Mouse (Mus musculus) midbrain, embryonic 10.5 days (tissue): ENCODE data around the gene E130308A19Rik. TPM values are rescaled to one million over a fixed set of nuclear protein-coding genes. Genes with fewer than 3 reads are reported as not detected.

Experiments
- DNase-seq: peaks from one replicate; pipeline ENCODE4 v3.0.0-alpha.2; 2017; ENCODE audit warnings: low spot score
- H3K27ac ChIP-seq: fragments of 300-500 bp; sonication (generic); replicated peaks from 2 replicates; pipeline ENCODE4 v1.5.1; 2016; ENCODE audit warnings: mild to moderate bottlenecking
- H3K27me3 ChIP-seq: fragments of 300-500 bp; sonication (generic); 2 replicates; pipeline ENCODE4 v1.6.1; 2016; ENCODE audit warnings: low read depth, mild to moderate bottlenecking; ENCODE audit not compliant: poor library complexity, severe bottlenecking
- H3K36me3 ChIP-seq: fragments of 300-500 bp; sonication (generic); 2 replicates; pipeline ENCODE4 v1.6.1; 2016; ENCODE audit warnings: mild to moderate bottlenecking, moderate library complexity
- H3K4me1 ChIP-seq: fragments of 300-500 bp; sonication (generic); 2 replicates; pipeline ENCODE4 v1.6.1; 2016
- H3K4me3 ChIP-seq: fragments of 300-500 bp; sonication (generic); 2 replicates; pipeline ENCODE4 v1.5.1; 2016; ENCODE audit warnings: mild to moderate bottlenecking, moderate library complexity
- H3K9me3 ChIP-seq: fragments of 300-500 bp; sonication (generic); replicated peaks from 2 replicates; pipeline ENCODE4 v1.6.1; 2016; ENCODE audit warnings: mild to moderate bottlenecking
- WGBS: fragments of 180-500 bp; shearing (Covaris S2); methylation state at CpG from one replicate; pipeline ENCODE4 v1.1.7; 2016; 5-methylcytosine and 5-hydroxymethylcytosine counted together
- polyA plus RNA-seq: library from polyadenylated mRNA; unstranded; fragments of >200 nt; fragmentation: Nextera tagmentation; extraction: Ambion mirVana; gene quantifications from 2 replicates; pipeline ENCODE4 v1.2.1, GENCODE M21; 2016

Gene E130308A19Rik
- polyA plus RNA-seq, 1 experiment from 2014 or later, result 51.3 TPM

DNA sequence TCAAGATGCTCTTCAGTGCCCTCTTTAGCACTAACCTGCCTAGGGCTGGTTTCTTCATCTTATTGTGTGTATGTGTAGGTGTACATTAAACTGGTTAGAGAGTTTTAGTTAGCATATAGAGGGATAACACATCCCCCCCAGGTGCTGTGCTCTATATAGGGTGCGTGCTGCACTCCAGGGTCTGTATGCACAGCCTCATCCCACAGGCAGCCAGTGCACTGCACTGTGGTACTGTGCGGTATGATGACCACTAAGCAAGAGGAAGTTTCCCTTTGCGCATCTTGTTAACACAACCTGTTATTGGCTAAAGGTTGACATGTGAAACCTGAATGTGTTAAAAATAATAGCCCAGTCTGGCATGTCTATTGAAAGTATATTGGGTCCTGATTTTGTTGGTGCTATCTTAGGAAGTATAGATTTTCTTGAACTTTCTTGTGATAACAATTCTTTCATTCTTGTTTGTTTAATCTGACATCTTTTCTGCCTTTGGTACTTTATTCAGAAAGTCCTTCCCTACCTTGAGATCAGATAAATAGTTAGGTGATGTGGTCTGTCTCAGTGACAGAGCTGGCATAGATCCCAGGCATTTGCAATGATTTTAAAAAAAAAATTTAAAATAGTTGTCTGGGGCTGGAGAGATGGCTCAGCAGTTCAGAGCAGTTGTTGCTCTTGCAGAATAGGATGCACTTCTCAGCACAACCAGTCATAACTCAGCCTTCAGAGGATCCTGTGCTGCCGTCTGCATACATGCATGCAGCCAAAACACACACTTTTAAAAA, 73.2 kb downstream of the E130308A19Rik start:
- Histone ChIP-seq H3K36me3 (peaks cover 5% of the 10 kb centered on the region; the same call in 1 of the 2 replicates), H3K27me3 (no peaks in the 10 kb centered on the region), H3K4me1 (peaks cover 6% of the 10 kb centered on the region), H3K9me3 (no peaks in the 10 kb centered on the region), H3K27ac (no peak overlapping the region), H3K4me3 (no peak overlapping the region)
- DNase-seq, result no peak
- WGBS, result 89% methylated on average over 4 of the region's 4 CpGs

DNA sequence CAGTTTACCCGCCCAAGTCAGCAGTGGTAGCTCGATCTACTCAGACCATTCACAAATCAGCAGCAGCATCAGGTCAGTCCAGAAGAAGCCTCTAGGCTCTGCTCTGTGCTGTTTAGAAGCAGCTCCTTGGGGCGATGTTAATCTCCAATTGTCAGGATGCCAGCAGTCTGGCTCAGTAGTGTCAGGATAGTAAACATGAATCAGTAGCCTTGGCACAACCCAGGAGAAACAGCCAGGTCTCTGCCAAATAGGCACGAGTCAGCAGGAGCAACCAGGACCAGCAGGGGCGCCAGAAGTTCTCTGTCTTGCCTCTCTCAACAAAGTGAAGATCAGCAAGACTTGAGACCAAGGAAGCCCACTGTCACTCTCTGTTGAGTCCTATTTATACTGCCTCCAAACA, 83.3 kb downstream of the E130308A19Rik start:
- Histone ChIP-seq H3K9me3 (no peaks in the 10 kb centered on the region), H3K4me1 (peaks cover 21% of the 10 kb centered on the region), H3K4me3 (no peak overlapping the region), H3K27me3 (no peaks in the 10 kb centered on the region), H3K27ac (no peak overlapping the region), H3K36me3 (peaks cover 5% of the 10 kb centered on the region; the same call in 1 of the 2 replicates)
- WGBS, result 89% methylated on average over 5 of the region's 5 CpGs
- no peak for DNase-seq

DNA sequence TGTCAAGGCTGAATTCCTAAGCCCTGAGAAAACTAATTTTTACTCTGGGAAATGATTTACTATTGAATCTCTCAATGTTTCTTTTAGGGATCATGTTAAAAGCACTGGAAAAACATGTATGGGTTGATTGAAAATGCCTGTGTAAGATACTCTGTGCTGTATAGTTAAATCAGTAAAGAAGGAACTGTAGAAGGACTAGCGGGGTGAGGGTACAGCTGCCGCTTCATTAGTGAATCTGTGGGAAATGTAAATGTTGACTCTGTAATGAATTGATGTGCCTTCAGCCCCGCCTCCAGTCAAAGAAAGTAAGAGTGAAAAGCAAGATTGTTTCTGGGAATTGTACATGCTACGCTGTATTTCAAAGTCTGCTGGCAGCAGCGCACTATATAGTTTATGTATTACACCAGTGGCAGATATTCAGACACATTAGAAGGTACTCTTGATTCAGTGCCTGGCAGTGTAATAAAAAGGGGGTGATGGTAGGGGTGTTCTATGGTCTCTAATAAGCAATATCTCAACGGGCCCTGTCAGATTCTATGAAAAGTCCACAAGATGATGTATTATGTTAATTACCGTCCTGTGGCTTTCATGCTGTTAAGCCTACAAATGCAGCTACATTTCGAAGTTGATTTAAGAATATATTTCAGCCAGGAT, 84.9 kb downstream of the E130308A19Rik start:
- peaks cover 5% of the 10 kb centered on the region; the same call in 1 of the 2 replicates for H3K36me3 ChIP-seq
- no peaks in the 10 kb centered on the region for H3K9me3 ChIP-seq
- DNase-seq, result no peak
- peaks cover 35% of the 10 kb centered on the region for H3K4me1 ChIP-seq
- H3K27me3 ChIP-seq, result no peaks in the 10 kb centered on the region
- H3K4me3 ChIP-seq, result no peak overlapping the region
- no peak overlapping the region for H3K27ac ChIP-seq
- 92% methylated on average over 8 of the region's 8 CpGs for WGBS

DNA sequence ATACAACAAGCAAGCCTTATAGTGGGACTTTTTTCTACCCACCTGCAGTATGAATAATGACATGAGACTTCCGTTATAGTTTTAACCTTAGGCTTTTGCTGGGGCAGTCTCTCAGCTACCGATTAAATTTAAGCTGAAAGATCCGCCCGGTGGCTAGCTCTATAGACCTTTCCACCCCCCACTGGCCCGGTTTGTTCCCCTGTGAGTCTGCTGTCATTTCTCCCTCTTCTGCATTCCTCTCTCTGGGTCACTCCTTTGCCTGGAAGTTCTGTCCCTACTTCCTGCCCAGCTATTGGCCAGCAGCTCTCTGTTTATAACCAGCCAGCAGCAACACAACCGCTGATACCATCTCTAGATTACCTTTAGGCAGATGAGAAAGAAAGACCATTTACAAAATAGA, 86.4 kb downstream of the E130308A19Rik start:
- 60% methylated on average over 6 of the region's 6 CpGs for WGBS

DNA sequence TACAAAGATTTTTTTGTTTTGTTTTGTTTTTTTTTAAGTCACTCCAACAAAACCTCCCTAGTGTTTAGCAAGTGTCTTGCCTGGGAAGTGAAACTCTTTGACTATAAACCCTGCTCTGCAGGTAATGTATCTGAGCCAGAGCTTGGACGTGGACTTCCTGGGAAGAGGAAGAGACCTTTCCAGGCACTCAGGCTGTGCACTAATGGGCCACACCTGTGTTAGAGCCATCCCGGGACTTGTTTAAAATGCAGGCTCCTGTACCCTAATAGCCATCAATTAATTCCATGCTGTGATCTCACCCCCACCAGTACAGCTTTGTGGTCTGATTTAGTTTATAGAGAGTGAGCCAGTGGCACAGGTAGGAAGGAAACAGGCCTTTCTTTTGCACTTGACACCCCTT, 86.9 kb downstream of the E130308A19Rik start:
- H3K27ac ChIP-seq, result no peak overlapping the region

More for the DNA sequence above, 86.4 kb downstream of the E130308A19Rik start:
- Histone ChIP-seq H3K36me3 (peaks cover 5% of the 10 kb centered on the region; the same call in 1 of the 2 replicates), H3K4me3 (no peak overlapping the region), H3K9me3 (no peaks in the 10 kb centered on the region), H3K27me3 (no peaks in the 10 kb centered on the region), H3K27ac (no peak overlapping the region; the same call in 1 of the 2 replicates), H3K4me1 (peaks cover 50% of the 10 kb centered on the region)
- DNase-seq, result no peak

DNA sequence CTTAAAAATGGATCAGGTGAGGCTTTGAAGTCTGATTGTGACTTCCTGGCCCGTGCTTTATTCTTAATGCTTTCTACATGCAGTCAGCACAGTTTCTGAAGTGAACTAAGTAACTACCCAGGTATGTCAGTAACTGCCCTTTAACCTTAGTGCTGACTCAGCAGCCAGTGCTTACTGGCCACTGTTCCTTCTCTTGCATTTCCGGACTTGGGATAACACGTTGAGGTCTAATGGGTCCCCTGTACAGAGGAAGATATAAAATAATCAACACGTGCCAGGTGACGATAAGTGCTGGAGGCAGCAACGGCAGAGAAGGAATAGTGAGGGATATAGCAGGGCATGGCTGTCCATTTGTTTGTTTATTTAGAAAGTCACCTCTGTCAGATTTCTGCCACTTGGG, 88.5 kb downstream of the E130308A19Rik start:
- peaks cover 58% of the 10 kb centered on the region for H3K4me1 ChIP-seq
- no peaks in the 10 kb centered on the region for H3K27me3 ChIP-seq
- no peaks in the 10 kb centered on the region for H3K9me3 ChIP-seq
- no peak overlapping the region for H3K4me3 ChIP-seq
- H3K36me3 ChIP-seq, result peaks cover 4% of the 10 kb centered on the region
- 87% methylated on average over 6 of the region's 6 CpGs for WGBS
- no peak overlapping the region for H3K27ac ChIP-seq
- no peak for DNase-seq

More for the DNA sequence above, 86.9 kb downstream of the E130308A19Rik start:
- H3K36me3 ChIP-seq, result peaks cover 5% of the 10 kb centered on the region; the same call in 1 of the 2 replicates
- H3K27me3 ChIP-seq, result no peaks in the 10 kb centered on the region
- no peak overlapping the region for H3K4me3 ChIP-seq
- 68% methylated on average over 2 of the region's 2 CpGs for WGBS
- H3K9me3 ChIP-seq, result no peaks in the 10 kb centered on the region
- peaks cover 51% of the 10 kb centered on the region for H3K4me1 ChIP-seq
- no peak for DNase-seq

DNA sequence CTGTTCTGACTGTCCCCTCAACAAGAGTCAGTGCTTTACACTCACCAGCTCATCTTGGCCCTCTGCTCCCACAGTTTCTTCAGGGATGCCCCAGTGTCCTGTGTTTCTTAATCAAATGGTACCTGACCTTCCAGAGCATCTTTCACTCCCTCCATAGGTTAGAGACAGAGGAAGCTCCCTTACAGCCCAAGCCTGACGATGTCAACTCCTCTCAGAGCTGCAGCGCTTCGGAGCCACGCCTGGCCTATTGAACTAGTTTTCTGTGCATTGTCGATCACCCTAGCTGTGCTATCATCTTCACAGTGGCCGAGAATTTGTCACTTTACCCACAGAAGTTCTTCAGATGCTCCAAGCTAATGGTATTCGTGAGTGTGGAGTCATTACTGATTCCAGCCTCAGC, 88.9 kb downstream of the E130308A19Rik start:
- H3K27me3 ChIP-seq, result no peaks in the 10 kb centered on the region
- no peak for DNase-seq
- H3K4me3 ChIP-seq, result no peak overlapping the region
- H3K9me3 ChIP-seq, result no peaks in the 10 kb centered on the region
- peaks cover 9% of the 10 kb centered on the region for H3K36me3 ChIP-seq
- 76% methylated on average over 7 of the region's 7 CpGs for WGBS
- no peak overlapping the region for H3K27ac ChIP-seq
- H3K4me1 ChIP-seq, result peaks cover 61% of the 10 kb centered on the region

DNA sequence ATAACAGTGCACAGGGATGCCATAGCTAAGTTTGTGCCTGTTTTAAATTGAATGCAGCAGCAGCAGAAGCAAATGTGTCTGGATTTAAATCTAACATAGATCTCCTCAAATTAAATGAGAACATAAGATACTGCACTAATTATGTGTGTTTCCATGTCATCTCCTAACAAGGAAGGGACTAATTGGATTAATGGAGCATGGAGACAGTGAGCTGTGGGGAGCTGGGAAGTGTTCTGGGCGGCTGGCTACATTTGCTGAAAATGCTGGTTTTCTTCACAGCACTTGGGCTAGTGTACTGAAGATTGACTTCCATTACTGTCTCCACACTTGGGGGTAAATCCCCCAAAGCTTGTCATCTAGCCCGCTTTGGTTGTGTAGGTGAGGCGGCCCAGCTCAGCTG, 89.5 kb downstream of the E130308A19Rik start:
- H3K36me3 ChIP-seq, result peaks cover 15% of the 10 kb centered on the region
- no peaks in the 10 kb centered on the region for H3K27me3 ChIP-seq
- 72% methylated on average over 3 of the region's 3 CpGs for WGBS
- DNase-seq, result no peak
- peaks cover 61% of the 10 kb centered on the region for H3K4me1 ChIP-seq
- no peak overlapping the region for H3K27ac ChIP-seq
- no peak overlapping the region for H3K4me3 ChIP-seq
- H3K9me3 ChIP-seq, result no peaks in the 10 kb centered on the region

DNA sequence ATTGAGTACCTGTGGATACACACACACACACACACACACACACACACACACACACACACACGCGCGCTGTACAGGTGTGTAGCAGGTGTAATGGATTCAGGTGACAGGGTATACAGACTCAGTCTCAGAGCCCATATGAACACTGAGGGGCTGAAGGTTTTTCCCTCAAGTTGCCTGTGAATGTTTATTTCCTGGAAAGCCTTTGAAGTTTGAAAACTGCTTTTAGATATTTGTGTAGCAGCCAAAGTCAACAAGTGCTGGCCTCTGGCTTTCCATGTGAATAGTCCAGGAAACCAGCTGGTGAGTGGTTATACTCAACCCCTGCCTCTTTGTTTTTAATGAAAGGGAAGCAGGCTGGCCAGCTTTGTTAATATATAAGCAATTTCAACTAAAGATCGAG, 91.3 kb downstream of the E130308A19Rik start:
- Histone ChIP-seq H3K27me3 (no peaks in the 10 kb centered on the region), H3K4me1 (peaks cover 50% of the 10 kb centered on the region), H3K27ac (no peak overlapping the region), H3K4me3 (no peak overlapping the region), H3K36me3 (peaks cover 18% of the 10 kb centered on the region), H3K9me3 (no peaks in the 10 kb centered on the region)
- DNase-seq, result no peak
- WGBS, result 94% methylated on average over 4 of the region's 4 CpGs

DNA sequence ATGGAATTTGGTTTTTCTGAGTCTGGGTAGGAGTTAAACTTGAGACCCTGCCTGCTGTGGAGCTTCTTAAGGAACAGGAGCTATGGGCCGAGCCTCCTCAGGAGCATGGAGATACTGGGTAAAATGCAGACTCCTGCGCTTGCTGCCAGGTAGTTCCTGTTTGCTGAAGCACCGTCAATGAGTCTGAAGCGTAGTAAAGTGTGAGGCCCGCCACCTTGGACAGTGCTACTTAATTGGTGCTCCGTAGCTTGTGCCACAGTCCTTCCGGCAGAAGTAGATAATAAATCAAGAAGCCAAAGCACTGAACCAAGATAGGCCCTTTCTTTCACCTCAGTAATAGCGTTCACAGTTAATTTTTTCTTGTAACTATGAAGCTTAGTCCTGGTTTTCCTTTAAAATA, 92.5 kb downstream of the E130308A19Rik start:
- WGBS, result 94% methylated on average over 8 of the region's 8 CpGs
- DNase-seq, result no peak
- H3K4me1 ChIP-seq, result peaks cover 42% of the 10 kb centered on the region
- H3K27me3 ChIP-seq, result no peaks in the 10 kb centered on the region
- H3K4me3 ChIP-seq, result no peak overlapping the region
- no peak overlapping the region for H3K27ac ChIP-seq
- H3K36me3 ChIP-seq, result peaks cover 18% of the 10 kb centered on the region
- H3K9me3 ChIP-seq, result no peaks in the 10 kb centered on the region

DNA sequence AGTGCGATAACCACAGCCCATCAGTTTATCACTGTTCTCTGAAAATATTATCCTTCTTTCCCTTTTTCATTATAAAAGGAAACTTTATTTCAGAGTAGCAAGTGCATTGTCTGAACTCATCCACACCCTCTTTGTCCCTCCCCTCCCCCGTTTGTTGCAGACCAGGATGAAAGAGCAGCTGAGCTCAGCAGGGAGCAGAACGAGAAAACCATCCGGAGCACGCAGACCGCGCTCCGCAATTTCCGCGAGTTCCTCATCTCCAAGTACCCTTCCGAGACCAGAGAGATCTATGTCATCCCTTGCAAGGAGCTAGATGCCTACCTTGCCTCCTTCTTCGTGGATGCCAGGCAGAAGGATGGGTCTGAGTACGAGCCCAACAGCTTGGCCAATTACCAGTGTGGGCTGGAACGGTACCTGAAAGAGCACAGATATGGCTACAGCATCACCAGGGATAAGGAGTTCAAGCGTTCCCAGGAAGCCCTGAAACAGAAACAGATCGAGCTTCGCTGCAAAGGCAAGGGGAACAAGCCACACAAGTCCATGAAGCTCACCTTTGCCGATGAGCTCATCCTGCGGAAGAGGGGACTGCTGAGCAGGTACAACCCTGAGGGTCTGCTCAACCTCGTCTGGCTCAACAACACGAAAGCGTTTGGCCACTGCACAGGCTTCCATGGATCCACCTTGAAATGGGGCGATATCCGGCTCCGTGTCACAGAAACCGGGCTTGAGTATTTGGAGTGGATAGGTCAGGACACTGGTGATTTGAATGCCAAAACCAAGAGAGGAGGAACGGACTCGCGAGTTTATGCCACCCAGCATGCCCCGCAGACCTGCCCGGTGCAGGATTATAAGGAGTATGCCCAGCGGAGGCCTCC, 93.7 kb downstream of the E130308A19Rik start:
- 82% methylated on average over 32 of the region's 32 CpGs for WGBS
- 0 out of 2 replicates have a peak overlapping the region, but pooled peaks have one; percentile 46 for H3K27ac ChIP-seq
- no peak for DNase-seq
- H3K27me3 ChIP-seq, result no peaks in the 10 kb centered on the region
- no peak overlapping the region for H3K4me3 ChIP-seq
- peaks cover 18% of the 10 kb centered on the region for H3K36me3 ChIP-seq
- no peaks in the 10 kb centered on the region for H3K9me3 ChIP-seq
- H3K4me1 ChIP-seq, result peaks cover 36% of the 10 kb centered on the region

DNA sequence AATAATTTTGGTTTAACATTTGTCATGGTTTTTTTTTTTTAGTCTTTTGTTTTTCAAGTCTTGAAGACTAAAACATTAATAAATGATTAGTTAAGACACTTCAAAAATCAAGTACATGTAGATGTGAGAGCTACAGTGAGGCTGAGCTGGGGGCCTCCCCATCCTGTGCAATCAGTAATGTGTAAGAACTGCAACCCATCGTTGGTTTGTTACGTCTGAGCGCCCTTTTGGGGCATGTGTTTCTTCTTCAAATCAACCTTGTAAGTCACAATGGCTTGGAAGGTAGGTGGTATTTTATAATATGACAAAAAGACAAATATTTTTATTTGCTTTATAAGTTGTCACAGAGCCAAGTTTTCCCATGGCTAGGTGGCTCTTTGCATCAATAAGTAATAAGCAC, 95.8 kb downstream of the E130308A19Rik start:
- no peak overlapping the region for H3K27ac ChIP-seq
- no peak overlapping the region for H3K4me3 ChIP-seq
- H3K36me3 ChIP-seq, result peaks cover 18% of the 10 kb centered on the region
- DNase-seq, result no peak
- H3K9me3 ChIP-seq, result no peaks in the 10 kb centered on the region
- 86% methylated on average over 3 of the region's 3 CpGs for WGBS
- no peaks in the 10 kb centered on the region for H3K27me3 ChIP-seq
- peaks cover 21% of the 10 kb centered on the region for H3K4me1 ChIP-seq
